Mouse (Mus musculus): ENCODE measurements around the gene Slc30a5.
A peak's percentile ranks its signal among the peaks of the same experiment; 100 is the strongest.
"Not testable (repeated sequence)": the region's sequence is repeated elsewhere in the genome, so short reads cannot be mapped to it uniquely, and the experiment has no call there.

Slc30a5 gene

DNA sequence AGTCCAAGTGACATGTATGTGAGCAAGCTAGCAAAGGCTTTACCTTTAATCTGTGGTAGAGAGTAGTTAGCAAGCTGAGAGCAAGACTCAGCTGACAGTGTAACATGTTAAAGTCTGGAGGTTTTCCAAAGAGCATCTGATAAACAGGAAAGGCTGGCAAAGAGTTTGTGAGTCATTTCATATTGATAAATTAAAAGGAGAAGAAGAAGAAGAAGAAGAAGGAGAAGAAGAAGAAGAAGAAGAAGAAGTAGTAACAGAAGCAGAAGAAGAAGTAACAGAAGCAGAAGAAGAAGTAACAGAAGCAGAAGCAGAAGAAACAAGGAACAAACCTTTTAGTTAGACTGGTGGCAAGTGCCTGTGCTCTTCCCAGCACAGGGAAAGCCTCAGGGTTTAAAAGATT, 1.6 kb upstream of the Slc30a5 start:
- no peak for DNase-seq

DNA sequence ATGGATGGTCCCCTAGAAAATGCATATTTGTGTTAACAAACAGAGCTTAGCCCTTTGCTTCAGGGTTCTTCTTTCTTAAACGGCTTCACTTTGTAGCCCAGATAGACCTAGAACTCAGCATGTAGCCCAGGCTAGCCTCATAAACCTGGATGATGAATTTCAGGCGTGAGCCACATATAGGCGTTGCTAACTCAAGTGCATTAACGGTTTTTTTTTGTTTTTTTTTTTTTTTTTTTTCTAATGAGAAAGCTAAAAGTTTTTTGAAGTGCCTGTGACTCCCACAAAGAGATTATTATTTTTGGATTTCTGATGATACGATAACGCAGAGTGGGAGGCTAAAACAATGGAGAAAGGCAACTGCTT, 394 bp upstream of the Slc30a5 start:
- no peak for DNase-seq

DNA sequence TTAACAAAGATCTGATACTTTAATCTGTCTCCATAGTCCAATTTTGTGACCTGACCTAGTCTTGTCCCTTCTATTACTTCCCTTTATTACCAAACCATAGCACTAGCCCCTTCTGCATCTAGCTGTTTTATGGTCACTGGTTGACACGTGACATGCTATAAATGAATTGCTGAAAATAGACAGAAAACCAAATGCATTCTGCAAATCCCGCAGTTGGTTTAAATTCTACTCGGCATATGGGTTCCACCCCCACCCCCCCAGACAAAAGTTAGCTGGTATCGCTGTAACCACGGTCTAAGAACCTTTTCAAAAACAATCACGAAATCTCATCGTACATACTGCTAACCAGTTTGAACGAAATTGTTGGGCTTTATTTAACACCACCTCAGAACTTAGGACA, 1.0 kb downstream of the Slc30a5 start:
- DNase-seq: no peak

DNA sequence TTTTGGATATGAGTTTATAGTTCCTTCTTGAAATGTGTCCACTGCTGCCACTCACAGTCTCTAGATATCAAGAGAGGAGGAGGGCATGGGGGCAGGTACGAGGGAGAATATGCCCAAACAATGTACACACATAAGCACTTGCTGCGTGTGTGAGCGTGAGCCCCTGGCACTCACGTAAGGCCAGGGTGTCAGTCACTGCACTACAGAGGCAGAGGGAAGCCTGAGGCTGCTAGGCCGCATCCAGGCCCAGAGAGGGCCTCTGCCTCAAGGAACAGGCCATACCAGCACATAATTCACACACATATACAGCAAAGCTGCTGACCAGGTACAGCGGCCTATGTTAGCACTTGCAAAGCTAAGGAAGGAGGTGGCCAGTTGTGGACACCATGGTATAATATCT, 2.1 kb downstream of the Slc30a5 start:
- no peak for DNase-seq

DNA sequence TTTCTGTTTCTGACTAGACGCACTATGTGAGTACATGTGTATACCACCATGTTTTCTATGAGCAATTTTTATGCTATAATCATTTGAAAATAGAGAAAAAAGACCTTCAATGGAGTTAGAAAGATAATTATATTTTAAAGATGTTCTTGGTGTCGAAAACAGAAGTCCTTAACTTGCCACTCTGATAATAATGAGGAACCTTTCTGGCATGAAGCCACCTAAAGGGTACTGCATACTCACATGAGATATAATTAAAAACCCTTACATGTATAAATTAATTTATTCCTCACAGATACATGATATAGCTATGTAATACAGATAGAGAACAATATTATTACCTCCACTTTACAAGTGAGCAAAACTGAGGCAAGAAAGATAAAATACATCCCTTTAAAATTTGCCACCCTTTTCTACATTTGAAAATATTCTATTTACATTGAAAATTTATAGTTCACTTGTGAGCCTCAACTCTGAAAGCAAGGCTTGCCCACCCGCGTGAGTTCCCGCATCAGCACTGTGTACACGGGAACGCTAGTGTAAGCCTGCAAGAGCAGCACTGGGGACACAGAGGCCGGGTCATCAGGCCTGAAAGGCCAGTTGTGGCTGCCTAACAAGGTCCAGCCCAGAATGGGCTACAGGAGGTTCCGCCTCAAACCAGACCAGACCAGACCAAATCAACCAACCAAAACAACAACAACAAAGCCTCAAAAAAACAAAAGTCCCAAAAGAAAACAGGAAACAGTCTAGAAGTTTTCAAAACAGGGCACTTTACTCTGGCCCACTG, 7.4 kb downstream of the Slc30a5 start:
- no peak for DNase-seq

DNA sequence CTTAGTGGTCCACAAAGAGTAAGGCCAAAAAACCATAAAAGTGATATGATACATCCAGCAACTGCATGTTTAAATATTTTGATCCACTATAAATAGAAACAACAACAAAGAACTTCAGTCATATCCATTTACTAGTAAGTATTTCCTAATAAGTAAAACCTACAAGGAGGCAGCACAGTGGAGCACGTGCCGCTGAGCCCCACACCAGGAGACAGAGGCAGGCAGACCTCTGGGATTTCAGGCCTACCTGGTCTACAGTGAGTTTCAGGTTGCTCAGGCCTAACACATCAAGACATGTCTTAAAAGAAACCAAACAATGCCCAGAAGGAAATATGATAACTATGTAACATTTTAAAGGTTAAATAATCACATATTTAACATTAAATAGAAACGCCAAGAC, 8.3 kb downstream of the Slc30a5 start:
- DNase-seq: no peak

DNA sequence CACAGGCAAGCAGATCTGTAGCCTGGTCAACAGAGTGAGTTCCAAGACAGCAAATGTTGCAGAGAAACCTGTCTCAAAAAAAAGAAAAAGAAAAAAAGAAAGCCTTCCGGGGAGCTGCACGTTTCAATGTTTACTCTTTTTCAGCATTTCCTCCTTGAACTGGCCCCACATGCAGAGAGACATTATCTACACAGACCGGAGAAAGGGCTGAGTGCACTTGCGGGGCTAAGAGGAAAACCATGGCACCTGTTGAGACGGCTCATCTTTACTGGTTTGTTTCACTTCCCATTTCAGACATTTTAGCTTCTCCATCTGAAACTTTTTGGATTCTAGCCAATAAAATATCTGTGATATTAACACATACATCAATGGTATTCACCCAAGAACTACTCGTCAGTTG, 8.9 kb downstream of the Slc30a5 start:
- peak; percentile 23 for DNase-seq

DNA sequence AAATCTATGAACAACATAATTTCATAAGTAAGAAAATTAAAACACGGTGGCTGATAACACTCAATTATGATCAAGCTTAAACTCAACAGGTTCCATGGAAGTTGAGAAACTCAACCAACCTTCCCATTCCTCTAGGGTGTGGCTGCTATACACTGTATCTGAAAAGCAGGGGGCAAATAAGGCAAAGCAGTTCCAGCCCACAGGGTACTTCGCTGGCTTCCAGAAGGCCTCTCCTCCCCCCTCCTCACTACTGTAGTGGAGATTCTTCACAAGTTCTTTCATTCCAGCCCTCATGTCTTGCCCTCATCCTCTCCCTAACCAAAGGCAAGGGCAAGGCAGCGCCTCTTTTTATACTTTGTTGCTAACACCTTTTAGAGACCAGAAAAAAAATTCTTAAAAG, 9.4 kb downstream of the Slc30a5 start:
- DNase-seq: no peak

DNA sequence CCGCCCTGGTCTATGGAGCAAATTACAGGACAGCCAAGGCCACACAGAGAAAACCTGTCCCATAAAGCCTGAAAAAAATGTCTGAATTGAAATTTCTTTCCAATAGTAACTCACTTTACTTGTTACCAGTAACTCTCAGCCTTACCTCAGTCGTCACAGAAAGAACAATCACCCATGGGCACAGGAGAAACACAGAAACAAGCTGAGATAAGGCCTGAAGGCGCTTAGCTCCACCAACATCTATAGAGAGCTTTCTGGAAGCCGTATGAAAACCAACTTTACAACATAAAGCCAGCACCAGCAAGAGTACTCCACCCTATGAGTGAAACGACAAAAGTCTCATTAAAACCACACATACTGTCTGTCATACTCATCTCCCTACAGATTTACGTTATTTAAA, 18.8 kb downstream of the Slc30a5 start:
- DNase-seq: no peak

DNA sequence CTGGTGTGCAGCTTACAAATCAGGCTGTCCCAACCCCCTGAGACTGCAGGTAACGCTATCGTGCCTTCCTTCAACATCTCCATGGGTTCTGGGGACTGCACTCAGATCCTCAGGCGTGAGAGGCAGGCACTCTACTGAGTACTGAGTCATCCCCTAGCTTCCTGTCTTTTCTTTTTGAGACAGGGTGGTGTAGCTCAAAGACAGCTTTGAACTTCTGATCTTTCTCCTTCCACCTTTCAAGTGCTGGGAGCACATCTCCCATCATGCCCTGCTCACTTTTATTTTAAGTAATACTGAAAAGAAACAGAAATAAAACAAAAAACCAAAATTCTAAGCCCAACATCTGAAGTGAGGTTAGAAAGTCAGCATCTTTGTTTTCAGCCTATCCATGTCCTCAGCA, 27.5 kb downstream of the Slc30a5 start:
- no peak for DNase-seq

DNA sequence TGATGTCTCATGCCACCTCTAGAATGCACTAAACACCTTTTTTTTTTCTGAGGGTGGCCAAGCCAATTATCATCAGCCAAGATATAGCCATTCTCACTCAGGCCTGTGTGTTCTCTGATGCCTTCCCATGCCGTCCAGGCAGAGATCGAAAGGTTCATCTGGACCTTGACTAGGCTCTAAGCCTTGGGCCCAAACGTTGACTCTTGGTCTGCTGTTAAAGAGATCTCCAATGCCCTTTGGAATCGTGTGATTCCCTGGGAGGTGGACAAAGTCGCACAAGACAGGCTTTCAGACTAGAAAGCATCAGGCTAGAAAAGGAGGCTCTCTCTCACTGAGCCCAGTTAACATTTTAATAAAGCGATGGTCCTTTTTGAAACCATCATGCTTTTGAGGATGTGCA, 36.1 kb downstream of the Slc30a5 start:
- DNase-seq: no peak

DNA sequence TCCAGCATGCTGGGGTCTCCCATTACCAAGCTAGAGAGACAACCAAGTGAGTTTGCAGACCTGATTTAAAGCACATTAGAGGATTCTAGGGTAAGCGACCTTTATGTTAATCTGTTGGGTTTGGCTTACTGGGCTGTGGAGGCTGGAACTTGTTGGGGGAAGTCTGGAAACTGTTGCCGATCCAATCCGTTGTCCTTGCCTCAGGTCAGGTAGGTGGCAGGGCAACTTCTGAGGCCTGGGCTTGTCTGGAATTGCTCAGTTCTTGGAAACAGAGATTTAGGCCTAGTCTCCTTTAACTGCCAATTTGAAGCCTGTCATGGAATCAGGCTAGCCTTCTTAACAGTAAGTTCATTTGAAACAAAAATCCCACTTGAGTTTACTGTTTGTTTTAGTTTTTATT, 44.1 kb downstream of the Slc30a5 start:
- no peak for DNase-seq

DNA sequence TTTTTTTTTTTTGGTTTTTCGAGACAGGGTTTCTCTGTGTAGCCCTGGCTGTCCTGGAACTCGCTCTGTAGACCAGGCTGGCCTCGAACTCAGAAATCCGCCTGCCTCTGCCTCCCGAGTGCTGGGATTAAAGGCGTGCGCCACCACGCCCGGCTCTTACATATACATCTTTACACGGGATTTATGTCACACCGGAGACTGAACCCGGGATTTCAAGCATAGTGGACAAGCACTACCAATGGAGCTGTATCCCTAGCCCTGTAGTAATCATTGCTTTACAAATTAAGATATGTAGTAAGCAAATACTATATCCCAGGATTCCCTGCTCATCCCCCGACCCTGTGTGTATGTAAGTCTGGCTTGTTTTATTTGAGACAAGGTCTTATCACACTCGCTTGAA, 45.2 kb downstream of the Slc30a5 start:
- not testable (repeated sequence) for DNase-seq

DNA sequence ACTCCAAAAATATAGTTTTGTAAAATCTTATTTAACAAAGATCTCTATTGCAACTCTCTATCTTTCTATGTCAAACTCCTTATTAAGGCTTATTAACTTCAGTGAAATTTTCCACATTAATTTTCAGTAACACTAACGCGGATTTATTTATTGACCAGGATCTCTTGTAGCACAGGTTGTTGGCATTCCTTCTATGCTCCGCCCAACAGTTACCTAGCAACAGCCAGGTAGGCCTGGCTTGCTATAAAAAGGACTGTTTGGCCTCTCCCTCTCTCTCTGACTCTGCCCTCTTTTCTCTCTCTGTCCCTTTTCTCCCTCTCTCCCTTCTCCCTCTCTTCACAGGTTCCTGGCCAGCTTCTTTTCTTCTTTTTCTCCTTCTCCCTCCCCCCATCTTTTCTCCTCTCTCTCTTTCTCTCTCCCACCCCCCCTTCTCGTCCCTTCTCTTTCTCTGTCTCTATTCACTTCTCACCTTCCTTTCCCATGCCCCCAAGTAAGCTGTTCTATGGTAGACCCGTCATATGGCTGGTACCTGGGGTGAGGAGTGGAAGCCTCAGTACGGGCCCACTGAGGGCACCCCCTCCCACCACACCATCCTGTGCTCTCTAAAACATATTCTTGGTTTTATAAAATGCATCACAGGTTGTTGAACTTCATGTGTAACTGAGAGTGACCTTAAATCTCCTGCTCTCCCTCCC, 45.8 kb downstream of the Slc30a5 start:
- DNase-seq: peak; percentile 78

DNA sequence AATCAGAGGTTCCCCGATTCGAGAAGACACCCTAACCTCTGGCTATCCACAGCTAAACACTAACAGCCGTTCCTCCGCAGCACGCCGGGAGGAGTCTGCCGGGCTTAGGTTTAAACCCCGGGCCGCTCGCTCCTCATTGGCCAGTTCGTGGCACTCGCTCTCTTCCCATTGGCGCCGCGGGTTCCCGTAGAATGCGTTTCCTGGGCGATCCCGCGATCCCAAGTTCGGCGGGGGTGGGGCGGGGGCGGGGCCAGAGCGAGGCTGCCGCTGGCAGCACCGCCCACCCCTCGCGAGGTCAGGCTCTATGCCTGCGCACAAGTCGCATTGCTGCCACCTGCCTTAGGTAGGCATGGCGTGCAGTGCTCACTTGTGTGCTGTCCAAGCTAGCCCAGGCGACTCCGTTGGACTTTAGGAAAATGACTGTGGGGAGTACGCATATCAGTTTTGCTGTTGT, 46.8 kb downstream of the Slc30a5 start, which contains the start of gene Ccnb1:
Gene Ccnb1 (minus strand): TSS at position 157 of the 454 bp plus-strand sequence.
- DNase-seq: peak; percentile 95

DNA sequence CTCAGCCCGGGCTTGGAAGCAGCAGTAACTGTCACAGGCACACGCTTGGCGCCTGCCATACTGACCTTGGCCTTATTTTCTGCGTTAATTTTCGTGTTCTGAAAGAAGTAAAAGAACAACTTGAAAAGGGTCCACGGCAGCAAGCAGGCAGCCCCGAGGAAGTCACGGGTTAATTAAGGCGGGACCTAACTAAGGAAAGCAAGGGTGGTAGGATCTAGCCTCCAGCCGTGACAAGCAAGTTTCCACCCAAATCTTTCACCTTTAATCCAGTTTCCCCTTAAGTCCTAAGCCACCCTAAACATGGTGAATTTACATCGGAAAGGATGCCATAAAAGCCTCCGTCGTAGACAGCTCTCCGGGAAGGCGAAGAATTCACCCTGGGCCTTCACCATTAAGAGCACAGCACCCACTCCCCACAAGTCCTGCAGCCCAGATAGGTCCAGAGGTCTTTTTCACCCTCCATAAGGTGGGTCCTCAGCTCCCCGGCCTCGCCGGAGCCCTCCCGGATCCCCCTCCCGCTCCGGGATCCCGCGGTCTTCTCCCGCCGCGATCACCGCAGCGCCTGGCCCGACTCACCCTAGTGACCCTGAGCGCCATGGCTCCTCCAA, 47.3 kb downstream of the Slc30a5 start:
- DNase-seq: no peak

DNA sequence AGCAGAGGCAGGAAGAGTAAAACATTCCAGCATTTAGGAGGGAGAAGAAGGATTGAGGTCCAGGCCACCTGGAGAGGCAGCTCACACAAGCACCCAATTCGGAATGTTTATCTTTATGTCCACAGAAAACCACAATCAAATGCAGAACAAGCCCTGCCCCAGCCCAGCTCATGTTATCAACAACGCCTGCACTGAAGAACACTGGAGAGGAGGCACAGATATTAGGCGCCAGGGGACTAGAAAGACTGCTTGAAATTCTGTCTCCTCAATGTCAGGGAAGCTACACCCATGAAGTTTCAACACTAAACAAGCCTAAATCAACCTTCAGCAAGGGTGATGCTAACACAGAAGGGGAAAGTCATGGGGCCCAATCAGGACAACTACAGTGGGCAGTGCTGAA, 55.7 kb downstream of the Slc30a5 start:
- no peak for DNase-seq

DNA sequence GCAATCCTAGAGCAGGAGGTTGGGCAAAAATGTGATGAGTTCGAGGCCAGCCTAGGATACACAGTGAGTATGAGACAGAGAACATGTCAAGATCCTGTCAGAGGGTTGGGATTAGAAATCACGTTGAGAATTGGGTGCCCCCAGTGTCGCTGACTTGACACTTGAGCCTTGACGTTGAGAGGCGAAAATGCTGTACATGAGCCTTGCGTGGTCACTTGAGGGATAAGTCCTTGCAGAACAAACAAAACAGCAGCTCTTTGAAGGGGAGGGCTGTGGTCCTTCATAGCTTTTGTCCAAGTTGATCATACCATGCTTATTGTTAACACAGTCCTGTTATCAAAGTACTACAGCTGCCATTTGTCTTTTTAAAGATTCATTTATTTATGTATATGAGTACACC, 56.5 kb downstream of the Slc30a5 start:
- DNase-seq: no peak

DNA sequence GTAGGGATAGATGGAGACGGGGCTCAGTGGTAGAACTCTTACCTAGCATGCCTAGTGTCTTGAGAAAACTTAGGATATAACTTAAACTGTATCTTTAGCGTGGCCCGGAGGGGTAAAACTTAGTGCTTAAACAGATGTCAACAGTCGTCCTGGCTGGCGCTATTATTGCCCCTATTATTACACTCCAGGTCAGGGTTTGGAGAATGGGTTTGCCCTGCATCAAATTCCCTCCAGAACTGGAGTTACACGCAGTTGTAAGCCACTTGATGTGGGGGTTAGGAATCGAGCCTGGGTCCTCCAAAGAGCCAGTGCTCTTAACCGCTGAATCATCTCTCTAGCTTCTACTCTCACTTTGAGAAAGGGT, 57.2 kb downstream of the Slc30a5 start:
- DNase-seq: no peak

DNA sequence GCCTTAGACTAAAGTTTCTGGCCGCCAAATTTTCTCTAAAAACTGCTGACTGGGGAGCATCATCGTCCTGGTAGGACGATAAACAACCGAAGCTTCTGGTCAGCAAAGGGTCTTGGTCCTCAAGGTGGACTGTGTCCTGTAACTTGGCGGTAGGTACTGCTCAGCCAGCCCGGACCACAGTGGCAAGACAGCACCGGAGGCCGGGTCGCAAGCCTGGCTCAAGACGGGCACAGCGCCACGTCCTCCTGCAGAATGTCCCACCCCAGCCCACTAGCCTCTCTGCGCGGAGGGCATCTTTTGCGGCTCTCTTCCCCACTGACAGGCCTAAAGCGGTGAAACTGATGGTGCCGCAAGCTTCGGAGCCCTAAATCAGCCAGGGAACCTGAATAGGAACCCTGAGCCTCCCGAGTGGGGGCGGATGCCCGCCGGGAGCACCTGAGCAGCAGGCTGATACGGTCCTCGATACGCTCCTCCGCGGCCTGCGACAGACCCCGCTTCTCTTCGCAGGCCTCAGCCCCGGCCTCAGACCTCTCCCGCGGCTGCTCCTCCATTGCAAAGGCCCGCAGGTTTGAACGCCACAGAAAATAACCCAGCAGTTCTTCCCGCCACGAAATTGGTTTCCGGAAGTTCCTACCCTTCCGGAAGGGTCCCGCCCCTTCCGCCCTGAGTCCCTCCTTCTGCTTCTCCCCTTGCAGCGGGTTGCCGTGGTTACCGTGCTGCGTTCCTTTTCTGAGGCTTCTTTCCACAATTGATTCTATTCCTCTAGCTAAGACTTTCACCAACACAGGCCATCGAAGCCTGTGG, 57.8 kb downstream of the Slc30a5 start, which contains the start of gene Cenph:
Gene Cenph (minus strand): TSS at position 648 of the 804 bp plus-strand sequence.
- DNase-seq: peak; percentile 91

DNA sequence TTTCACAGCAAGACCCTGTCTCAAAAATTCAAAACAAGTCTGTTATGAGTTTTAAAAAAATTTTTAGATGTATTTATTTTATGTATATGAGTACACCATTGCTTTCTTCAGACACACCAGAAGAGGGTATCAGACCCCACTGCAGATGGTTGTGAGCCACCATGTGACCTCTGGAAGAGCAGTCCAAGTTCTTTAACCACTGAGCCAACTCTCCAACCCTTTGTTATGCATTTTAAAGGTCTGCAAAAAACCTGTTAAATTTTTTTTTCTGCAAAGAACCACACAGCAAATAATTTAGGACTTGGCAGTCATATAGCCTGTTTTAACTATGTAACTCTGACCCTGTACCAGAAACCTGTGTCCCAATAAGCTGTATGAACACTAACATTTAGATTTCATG, 58.5 kb downstream of the Slc30a5 start:
- no peak for DNase-seq

DNA sequence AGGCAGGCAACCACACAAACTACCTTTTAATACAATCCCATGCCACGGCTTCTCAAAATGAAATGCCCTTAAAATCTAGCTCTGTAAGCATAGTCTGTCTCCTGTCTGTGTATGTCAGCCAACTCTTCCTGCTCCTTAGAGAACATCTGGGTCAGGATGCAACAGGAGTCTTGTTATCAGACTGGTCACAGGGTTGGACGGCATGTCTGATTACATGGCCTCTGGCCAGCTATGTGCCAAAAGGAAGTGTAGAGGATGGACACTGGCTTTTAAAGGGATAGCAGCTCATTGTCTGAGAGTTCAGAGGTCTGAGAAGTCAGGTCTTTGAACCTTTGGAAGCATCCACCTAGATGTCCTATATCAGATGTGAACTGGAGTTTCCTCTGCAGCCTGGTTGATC, 77.9 kb downstream of the Slc30a5 start:
- peak; percentile 76 for DNase-seq

DNA sequence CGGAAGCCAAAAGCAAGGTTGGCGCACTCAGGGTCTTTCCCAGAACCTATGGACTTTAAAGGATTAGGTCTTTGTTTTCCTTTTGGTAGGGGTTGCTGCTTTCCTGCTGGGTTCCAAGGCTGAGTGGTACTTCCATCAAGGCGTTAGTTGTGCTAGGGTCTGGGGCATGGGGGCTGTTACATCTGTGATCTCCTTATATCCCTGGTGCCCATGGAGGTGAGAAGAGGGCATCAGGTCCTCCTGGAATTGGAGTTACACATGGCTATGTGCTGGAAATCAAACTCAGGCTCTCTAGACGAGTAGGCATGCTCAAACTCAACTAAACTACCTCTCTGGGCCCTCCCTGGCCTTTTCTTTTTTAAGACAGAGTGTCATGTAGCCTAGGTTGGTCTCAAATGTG, 79.0 kb downstream of the Slc30a5 start:
- DNase-seq: no peak
